Mouse (Mus musculus): ENCODE data around the gene Pank2.

GRCm38 (mm10) chr2:131262213-131262672, at the start of gene Pank2:
- peak; percentile 22; the same call in 1 of the 2 replicates for TF ChIP-seq CTCF (IDR thresholded peaks at IDR 0.05; ENCODE audit: borderline replicate concordance, extremely low read depth, insufficient read depth, insufficient read length)
- TF ChIP-seq POLR2A (IDR thresholded peaks at IDR 0.05; ENCODE audit: borderline replicate concordance, extremely low read depth, insufficient read depth, insufficient read length, poor library complexity, severe bottlenecking), result peak; percentile 98

Data from brain, embryonic 14.5 days (tissue).